Mouse (Mus musculus): Measurements from ENCODE around the gene Ei24. TPM values are rescaled to one million over a fixed set of nuclear protein-coding genes. Genes with fewer than 3 reads are reported as not detected.

Ei24 gene
- total RNA-seq, 2 experiments from 2014 or later, result 107 to 120 TPM

DNA sequence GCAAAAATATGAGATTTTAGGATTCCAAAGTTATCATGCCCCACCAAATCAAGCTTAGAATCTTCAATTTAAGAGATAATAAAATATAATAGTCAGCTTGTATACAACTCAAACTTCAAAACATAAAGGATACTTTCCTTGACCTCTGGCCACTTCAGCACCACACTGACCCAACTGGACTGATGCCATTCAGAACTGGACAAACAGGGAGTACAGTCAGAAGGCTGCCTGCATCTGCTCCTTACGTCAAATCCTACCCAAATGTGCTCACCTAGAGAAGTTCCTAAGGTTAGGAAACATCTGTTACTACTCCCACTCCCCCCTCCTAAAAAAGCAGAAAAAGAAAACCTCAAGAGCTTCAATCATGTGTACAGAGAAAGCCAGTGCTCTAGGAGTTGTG lies 1.6 kb downstream of the Ei24 start:
- DNase-seq (ENCODE audit: low spot score in 2 of 2), result no peak

DNA sequence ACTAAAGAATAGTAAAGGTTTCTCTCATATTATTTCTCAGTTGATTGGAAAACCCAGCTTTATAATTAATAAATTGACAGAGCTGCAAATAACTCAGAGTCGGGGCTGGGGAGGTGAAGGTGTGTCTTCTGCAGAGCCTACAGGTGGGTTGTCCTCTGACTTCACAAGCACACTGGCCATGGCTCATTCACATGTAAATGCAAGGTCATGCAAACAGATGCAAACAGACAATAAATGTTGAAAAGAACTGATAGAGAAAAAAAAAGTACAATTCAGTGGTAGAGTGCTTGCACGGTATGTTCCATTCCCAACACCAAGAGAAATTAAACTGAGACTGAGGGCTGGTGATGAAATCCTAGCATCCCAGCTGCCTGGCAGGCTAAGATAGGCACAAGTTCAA lies 2.7 kb downstream of the Ei24 start:
- DNase-seq (ENCODE audit: low spot score in 2 of 2), result no peak

DNA sequence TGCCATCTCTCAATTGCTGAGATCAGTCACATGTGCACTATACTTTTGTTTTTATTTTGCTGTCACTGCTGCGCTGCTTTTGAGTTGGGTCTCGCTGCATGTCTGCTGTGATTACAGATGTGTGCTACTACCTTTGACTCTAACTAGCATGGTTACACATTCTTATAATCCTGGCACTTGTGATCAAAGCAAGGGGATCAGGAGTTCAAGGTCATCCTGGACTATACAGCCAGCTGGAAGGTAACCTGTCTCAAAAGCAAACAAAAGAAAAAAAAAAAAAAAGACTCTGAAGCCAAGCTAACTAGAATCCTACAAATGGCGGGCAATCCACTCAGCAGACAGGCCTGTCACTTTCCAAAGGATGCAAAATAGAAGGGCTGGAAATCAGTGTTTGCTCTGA lies 5.0 kb downstream of the Ei24 start:
- DNase-seq (ENCODE audit: low spot score in 2 of 2), result no peak

DNA sequence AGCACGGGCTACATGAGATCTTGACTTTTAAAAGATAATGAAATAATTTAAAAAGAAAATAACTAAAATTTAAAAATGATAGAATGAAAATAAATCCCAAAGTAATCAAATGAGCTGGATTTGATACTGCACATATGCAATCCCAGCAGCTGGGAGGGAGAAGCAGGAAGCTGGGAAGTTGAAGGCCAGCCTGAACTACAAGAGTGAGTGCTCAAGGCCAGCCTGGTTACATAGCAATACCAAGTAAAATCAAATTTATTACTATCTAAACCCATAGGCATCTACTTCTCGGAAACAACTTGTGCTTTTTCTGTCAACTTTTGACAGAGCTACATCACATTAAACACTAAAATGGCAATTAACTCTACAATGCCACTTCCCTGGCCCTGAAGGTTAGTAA lies 13.3 kb downstream of the Ei24 start:
- no peak for DNase-seq (ENCODE audit: low spot score in 2 of 2)

DNA sequence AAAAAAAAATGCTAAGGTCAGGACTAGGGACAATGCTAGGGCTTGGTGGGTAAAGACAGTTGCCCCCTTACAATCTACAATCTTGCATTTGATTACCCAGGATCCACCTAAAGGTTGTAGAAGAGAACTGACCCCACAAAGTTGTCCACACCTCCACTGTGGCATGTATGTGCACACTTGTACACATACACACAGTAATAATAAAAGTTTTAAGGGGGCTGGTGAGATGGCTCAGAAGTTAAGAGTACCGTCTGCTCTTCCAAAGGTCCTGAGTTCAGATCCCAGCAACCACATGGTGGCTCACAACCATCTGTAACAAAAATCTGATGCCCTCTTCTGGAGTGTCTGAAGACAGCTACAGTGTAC lies 28.2 kb downstream of the Ei24 start:
- DNase-seq (ENCODE audit: low spot score in 2 of 2), result no peak

DNA sequence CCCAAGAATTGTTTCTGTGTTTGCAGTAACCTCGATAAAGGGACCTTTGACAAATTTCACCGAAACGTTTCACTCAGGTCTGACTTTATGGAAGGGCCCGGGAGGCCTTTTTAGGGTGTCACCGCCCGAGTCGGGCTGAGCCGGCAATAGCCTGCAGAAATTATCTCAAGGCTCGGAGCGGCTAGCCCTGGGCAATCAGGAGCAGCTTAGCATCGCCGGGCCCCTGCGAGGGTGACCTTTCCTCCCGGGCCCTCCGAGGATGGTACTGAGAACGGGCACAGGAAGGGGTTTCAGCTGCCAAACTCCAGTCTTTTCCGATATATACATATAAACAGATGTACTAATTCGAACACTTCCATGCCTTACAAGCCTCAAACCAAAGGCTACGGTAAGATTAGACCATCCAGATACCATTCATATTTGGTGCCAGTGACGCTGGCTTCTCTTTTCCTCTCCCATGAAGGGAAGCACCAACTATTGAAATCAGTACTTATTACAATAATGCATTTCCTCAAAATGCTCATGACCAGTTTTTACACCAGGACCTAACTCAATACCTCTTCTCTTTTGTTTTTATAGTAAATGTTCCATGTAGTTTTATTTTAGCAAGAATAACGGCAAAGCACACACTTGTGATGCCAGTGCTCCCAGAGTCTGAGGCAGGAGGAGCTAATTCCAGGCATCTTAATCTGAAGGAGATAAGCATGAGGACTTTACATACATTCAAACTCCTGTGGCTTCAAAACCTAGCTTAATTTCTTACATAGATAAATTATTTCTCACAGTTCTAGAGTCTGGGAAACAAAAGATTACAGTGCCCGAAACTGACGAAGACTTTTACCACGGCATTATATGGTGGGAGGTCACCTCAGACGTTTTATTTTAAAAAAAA lies 28.8 kb downstream of the Ei24 start:
- DNase-seq (ENCODE audit: low spot score in 2 of 2), result peak; percentile 30 to 43

DNA sequence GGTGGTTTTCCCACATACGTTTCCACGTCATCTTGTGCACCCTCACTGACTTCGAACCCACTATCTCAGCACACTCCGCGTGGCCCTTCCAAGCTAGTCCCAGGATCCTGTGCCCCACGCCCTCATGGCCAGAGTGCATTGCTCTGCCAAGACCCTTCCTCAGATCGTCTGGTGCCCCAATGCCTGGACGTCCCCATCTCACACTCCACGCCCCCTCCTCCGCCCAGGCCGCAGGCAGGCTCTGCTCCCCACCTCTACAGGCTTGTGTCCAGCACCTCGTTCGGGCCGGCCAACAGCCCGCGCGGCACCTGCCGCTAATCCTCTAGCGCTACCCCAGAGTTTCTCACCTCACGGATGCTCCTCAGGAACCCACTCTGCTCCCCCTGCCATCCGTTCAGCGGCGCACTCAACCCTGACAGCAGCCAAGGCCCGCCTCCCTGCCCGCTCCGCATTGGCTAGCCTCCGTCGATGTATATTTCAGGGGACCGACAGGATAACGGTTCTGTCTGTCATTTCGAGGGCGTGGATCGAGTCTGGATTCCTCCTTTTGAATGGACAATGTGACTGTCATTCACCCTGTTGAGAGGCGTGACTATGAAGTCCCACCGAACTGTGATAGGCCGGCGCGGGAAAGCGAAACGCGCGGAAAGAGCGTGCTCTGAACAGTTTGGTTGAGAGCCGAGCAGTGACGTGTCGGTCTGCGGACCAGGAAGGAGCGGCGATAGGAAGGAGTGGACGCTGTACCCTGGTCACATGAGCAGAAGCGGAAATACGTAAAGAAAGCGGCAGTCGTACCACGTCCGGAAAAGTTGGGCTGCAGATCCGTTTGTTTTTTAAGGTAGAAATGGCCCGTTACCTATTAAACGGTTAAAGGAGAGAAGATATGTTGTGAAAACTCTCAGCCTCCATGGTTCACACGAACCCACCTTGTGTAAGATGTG lies 29.7 kb downstream of the Ei24 start, which contains the start of gene Stt3a:
TSS of gene Stt3a (minus strand) at position 477 of the 941 bp plus-strand sequence.
- DNase-seq (ENCODE audit: low spot score in 2 of 2), result peak; percentile 99 to 100

DNA sequence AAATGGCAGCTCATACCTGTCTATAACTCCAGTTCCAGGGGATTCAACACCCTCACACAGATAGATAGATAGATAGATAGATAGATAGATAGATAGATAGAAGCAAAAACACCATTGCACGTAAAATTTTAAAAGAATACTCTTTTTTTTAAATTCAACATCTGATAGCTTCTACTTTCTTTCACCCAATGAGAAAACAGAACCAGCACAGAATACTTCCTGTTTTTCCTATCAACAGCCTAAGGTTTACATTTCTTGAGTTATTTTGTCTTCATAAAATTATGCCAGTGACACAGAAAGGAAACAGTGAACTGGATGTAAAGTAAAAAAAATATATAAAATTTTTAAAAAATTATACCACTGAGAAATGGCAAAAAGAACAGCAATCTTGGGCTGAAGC lies 32.8 kb downstream of the Ei24 start:
- no peak for DNase-seq (ENCODE audit: low spot score in 2 of 2)

Other genes starting within 250 kb of the Ei24 start
- gene Gm17689, start 214.8 kb downstream of the Ei24 start, total RNA-seq (2021), result not detected
- not detected for gene A630095E13Rik, start 154.0 kb downstream of the Ei24 start, total RNA-seq (2021)
- gene Acrv1, start 104.2 kb downstream of the Ei24 start, total RNA-seq (2021), result not detected
- gene Chek1, start 70.3 kb downstream of the Ei24 start, total RNA-seq (2021), result 1 to 10 TPM; 2.1 to 3.2 TPM
- gene Stt3a, start 29.7 kb downstream of the Ei24 start, total RNA-seq (2021), result 10 to 100 TPM; 73.9 to 77.3 TPM
- gene Fez1, start 24.5 kb upstream of the Ei24 start, total RNA-seq (2021), result 100 to 1,000 TPM; 260 to 266 TPM

Measured in left cerebral cortex, adult 18-20 months (tissue).